Mouse (Mus musculus): ENCODE data around the gene Top3a.

Top3a gene

DNA sequence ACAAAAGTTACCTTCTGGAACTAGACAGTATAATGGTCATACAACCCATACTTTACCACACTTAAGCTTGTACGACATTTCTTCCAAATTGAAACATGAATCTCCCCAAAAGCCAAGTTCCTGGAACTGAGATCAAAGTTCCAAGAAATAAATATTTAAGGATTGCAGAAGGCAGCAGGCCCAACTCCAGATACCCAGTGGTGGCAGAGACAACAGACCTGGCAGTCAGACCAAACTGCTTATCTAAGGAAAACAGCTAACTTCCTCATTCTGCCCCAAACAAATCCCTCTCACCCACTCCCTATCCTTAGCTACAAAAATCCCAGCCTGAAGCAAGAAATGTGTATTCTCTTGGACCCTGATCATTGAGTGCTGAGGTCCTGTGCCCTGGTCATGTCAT, 2.3 kb downstream of the Top3a start:
- no peak for DNase-seq (ENCODE audit: low read depth, low spot score)

DNA sequence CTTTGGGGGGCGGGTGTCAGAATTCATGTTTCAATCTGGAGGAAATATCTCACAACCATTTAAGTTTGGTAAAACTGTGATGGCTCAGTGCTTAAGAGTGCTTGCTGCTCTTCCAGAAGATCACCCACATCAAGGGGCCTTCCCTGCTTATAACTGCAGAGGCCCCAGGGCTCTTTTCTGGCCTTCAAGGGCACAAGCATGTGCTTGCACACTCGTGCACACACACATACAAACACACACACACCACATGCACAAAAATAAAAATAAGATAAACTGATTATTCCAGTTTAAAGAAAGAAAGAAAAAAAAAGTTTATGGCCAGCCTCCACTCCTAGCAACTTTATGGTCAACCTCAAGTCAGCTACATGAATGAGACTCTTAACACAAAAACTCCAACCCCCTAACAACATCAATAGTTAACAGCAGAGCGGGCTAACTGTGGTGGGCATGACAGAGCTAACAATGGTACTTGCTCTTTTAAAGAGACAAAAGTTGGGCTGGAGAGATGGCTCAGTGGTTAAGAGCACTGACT, 2.9 kb downstream of the Top3a start:
- DNase-seq (ENCODE audit: low read depth, low spot score) = no peak

GRCm38 (mm10) chr11:60772161-60772560, 5.0 kb downstream of the Top3a start:
- DNase-seq (ENCODE audit: low read depth, low spot score) = no peak

GRCm38 (mm10) chr11:60770776-60771175, 6.4 kb downstream of the Top3a start:
- no peak for DNase-seq (ENCODE audit: low read depth, low spot score)

GRCm38 (mm10) chr11:60769322-60769721, 7.8 kb downstream of the Top3a start:
- DNase-seq (ENCODE audit: low read depth, low spot score) = no peak

- DNase-seq (ENCODE audit: low read depth, low spot score) = no peak
Measured at GRCm38 (mm10) chr11:60766969-60767368, 10.2 kb downstream of the Top3a start.

DNA sequence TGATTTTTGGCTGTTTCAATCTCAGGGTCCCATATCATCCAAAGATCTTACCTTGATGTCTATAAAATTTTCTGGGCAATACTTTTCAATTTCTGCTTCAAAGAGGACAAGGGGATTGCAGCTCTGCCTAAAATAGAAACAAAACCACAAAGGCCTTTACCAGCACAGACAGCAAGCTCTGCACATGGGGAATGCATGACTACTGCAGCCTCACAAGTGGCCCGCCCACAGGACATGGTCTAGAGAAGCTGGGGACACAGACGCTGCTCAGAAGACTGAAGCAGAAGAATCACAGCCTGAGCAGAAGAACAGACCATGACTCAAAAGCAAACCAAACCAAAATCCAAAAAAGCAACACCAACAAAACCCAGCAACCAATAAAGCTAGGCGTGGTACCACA, 15.5 kb downstream of the Top3a start:
- DNase-seq (ENCODE audit: low read depth, low spot score) = no peak

DNA sequence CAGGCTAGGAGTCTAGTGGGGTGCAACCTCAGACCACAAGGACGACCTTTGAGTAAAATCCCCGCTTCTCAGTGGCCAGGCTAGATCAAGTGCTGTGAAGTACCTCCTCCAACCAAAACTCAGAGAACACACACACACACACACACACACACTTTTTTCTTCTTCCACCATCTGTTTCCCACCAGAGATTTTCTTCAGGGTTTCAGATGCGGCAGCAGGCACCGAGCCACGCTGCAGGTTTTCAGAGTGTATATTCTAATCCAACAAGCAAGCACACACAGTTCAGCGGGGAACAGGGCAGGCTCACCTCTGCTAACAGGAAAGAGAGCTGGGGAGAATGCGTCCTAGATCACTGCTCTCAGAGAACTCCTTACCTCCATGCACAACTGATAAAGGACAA, 21.6 kb downstream of the Top3a start:
- no peak for DNase-seq (ENCODE audit: low read depth, low spot score)

- DNase-seq (ENCODE audit: low read depth, low spot score) = no peak
Measured at GRCm38 (mm10) chr11:60740321-60740720, 36.8 kb downstream of the Top3a start.

- no peak for DNase-seq (ENCODE audit: low read depth, low spot score)
Measured at GRCm38 (mm10) chr11:60737450-60737849, 39.7 kb downstream of the Top3a start.

DNA sequence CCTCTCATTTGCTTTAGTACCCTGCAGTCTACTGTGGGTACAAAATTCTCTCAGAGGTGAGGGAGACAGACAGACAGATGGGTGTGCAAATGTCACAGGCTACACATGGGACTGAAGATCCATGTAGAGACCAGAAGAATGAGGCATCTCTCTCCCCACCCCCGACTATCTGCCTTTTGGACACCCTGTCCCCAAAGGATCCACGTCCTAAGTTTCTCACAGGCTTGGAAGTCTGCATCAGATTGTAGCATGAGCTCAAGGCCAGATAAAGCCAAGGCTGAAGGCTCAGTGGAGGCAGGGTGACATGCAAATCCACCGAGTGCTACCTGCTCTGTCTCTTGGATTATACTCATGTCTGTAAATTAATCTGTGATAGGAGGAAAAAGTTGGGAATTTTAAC, 40.7 kb downstream of the Top3a start:
- no peak for DNase-seq (ENCODE audit: low read depth, low spot score)

DNA sequence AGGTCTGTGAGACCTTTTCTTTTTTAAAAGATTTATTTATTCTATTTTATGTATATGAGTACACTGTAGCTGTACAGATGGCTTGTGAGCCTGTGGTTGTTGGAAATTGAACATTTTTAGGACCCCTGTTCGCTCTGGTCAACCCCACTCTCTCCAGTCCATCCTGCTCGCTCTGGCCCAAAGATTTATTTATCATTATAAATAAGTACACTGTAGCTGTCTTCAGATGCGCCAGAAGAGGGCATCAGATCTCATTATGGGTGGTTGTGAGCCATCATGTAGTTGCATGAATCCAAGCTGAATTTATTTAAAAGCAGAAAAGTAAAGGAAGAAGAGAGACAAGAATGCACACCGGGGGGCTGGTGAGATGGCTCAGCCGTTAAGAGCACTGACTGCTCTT, 42.0 kb downstream of the Top3a start:
- DNase-seq (ENCODE audit: low read depth, low spot score) = no peak

GRCm38 (mm10) chr11:60734206-60734605, 43.0 kb downstream of the Top3a start:
- no peak for DNase-seq (ENCODE audit: low read depth, low spot score)

- DNase-seq (ENCODE audit: low read depth, low spot score) = no peak
Measured at GRCm38 (mm10) chr11:60731251-60731650, 45.9 kb downstream of the Top3a start.

DNA sequence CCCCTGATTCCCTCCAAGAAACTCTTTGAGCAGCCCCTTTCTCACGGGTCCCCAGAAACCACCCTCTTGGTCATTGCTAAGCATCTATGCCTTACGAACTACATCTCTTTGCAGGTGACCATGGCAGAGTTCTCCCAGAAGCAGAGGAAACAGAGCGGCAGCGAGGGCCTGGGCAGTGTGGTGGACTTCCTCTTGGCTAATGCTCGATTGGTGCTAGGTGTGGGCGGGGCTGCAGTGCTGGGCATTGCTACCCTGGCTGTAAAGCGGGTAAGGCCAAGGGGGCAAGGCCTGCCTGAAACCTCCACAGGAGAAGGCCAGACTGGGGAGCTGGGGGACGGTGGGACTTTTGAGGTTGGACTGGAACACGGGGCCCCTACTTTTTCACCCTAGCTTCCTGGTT, 47.0 kb downstream of the Top3a start:
- DNase-seq (ENCODE audit: low read depth, low spot score) = no peak

GRCm38 (mm10) chr11:60729217-60729641, 47.9 kb downstream of the Top3a start:
- no peak for DNase-seq (ENCODE audit: low read depth, low spot score)

GRCm38 (mm10) chr11:60728260-60728761, 48.9 kb downstream of the Top3a start, which contains the start of gene Mief2:
TSS of gene Mief2 (plus strand) at chr11:60728398.
- peak; percentile 96 for DNase-seq (ENCODE audit: low read depth, low spot score)

- DNase-seq (ENCODE audit: low read depth, low spot score) = no peak
Measured at GRCm38 (mm10) chr11:60727392-60728140, 49.6 kb downstream of the Top3a start.

- peak; percentile 87 for DNase-seq (ENCODE audit: low read depth, low spot score)
Measured at GRCm38 (mm10) chr11:60726601-60727391, 50.4 kb downstream of the Top3a start, which contains the start of gene Flii. TSS of gene Flii (minus strand) at chr11:60727263.

DNA sequence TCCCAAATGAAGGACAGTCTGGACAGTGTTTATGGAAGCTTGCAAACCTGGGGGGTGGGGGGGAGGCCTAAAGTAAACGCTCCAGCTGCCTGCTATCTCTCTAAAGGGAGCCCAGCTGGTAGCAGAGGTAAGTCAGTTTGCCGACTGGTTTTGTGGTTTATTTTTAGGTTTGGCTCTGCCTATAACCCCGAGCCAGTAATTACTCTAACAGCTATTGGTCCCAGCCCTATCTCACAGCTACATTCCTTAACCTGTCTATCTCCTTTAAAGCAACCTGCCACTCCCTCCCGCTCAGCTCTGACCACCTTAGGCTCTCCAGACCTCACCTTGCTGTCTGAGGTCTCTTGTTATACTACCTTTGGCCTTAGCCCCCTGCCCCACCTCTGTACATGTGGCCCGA, 57.9 kb downstream of the Top3a start:
- DNase-seq (ENCODE audit: low read depth, low spot score) = no peak

DNA sequence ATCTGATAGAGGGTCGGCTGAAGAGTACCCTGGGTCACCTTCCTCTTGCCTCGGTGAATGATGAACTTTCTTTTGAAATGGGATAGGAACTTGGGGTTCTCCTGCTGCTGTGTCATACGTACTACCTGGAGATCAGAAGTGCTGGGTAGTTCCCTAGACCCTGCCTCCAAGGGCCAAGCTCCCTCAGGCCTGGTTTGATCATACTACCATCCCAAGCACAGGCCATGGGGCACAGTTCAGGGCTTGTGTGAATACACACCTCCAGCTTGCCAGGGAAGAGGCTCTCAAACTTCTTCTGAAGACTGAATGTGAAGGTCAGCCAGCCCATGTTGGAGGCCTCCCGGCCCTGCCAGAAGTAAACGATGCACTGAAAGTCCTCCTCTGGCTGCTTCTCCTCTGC, 61.3 kb downstream of the Top3a start:
- no peak for DNase-seq (ENCODE audit: low read depth, low spot score)

GRCm38 (mm10) chr11:60712639-60713255, 64.4 kb downstream of the Top3a start:
- no peak for DNase-seq (ENCODE audit: low read depth, low spot score)
